Mouse (Mus musculus) G1E (cell line): ENCODE data around the gene Astn2. TPM values are rescaled to one million over a fixed set of nuclear protein-coding genes. Genes with fewer than 3 reads are reported as not detected.

Source experiments
- ATAC-seq: 2 replicates; pipeline ENCODE4 v1.8.0; 2016; ENCODE audit warnings: mild to moderate bottlenecking; ENCODE audit not compliant: insufficient number of reproducible peaks, poor library complexity, low FRiP score, severe bottlenecking; ENCODE audit errors: extremely low read depth
- DNase-seq: peaks from one replicate; pipeline ENCODE4 v3.0.0; 2012; ENCODE audit warnings: low spot score
- H3K27me3 ChIP-seq: 2 replicates; pipeline ENCODE4 v1.6.1; 2012; ENCODE audit warnings: mild to moderate bottlenecking, low read length, inconsistent platforms; ENCODE audit not compliant: insufficient read depth
- H3K36me3 ChIP-seq: replicated peaks from 2 replicates; pipeline ENCODE3; 2012; ENCODE audit warnings: mild to moderate bottlenecking, inconsistent platforms
- H3K4me1 ChIP-seq: 2 replicates; pipeline ENCODE4 v1.6.1; 2012; ENCODE audit warnings: low read depth, low read length, inconsistent platforms, mixed read lengths; ENCODE audit not compliant: insufficient read depth
- H3K4me3 ChIP-seq: 2 replicates; pipeline ENCODE4 v1.5.1; 2012; ENCODE audit warnings: low read depth, mild to moderate bottlenecking, inconsistent platforms, low read length, moderate library complexity, mixed read lengths
- H3K9me3 ChIP-seq: replicated peaks from 2 replicates; pipeline ENCODE4 v1.6.1; 2012; ENCODE audit warnings: inconsistent platforms
- CTCF ChIP-seq: IDR thresholded peaks from 2 replicates; pipeline ENCODE4 v1.5.1; 2012; ENCODE audit warnings: low read depth, low read length, inconsistent platforms, mixed read lengths
- GATA1 ChIP-seq: IDR thresholded peaks from 2 replicates; pipeline ENCODE4 v1.6.1; 2012; ENCODE audit warnings: borderline replicate concordance, low read length, inconsistent platforms, mixed read lengths
- GATA2 ChIP-seq: IDR thresholded peaks from 2 replicates; pipeline ENCODE4 v1.6.1; 2012; ENCODE audit warnings: low read depth, low read length, inconsistent platforms, borderline replicate concordance
- POLR2AphosphoS5 ChIP-seq: IDR thresholded peaks from 2 replicates; pipeline ENCODE4 v1.6.1; 2012; ENCODE audit warnings: low read depth, low read length, inconsistent platforms; ENCODE audit not compliant: insufficient replicate concordance
- TAL1 ChIP-seq: conservative IDR thresholded peaks from 2 replicates; pipeline ENCODE4 v1.6.1; 2012; ENCODE audit warnings: low read depth, low read length, inconsistent platforms, mixed read lengths
- polyA plus RNA-seq: library from polyadenylated mRNA; stranded (reverse); fragments of >175 nt; gene quantifications from 2 replicates; pipeline ENCODE4 v1.2.3, GENCODE M21; 2012
- total RNA-seq, 2 experiments: library from RNA; stranded (forward) in 1 of 2; stranded (reverse) in 1 of 2; fragments of 200-1000 nt in 1 of 2; fragments of >200 nt in 1 of 2; fragmentation: Nextera tagmentation in 1 of 2; gene quantifications; 2 replicates each; pipeline ENCODE4 v1.2.3; 2014 to 2017

Gene Astn2
- total RNA-seq (2014; fragmentation: Nextera tagmentation) (not detected in 2 replicates), total RNA-seq (2017) (not detected in 2 replicates), polyA plus RNA-seq (not detected in 2 replicates)

- Histone ChIP-seq H3K4me1 (no peaks in the 10 kb centered on the region), H3K27me3 (no peaks in the 10 kb centered on the region), H3K36me3 (no peaks in the 10 kb centered on the region), H3K9me3 (peaks cover 28% of the 10 kb centered on the region), H3K4me3 (no peak within 1 kb of the TSS; the same call in 1 of the 2 replicates)
- no peak for ATAC-seq
- TF ChIP-seq CTCF: no peak
- TF ChIP-seq GATA2: no peak
- no peak for TF ChIP-seq GATA1
- no peak for TF ChIP-seq TAL1
- no peak for TF ChIP-seq POLR2AphosphoS5
- no peak for DNase-seq
These were observed at the start of gene Astn2 for GRCm38 (mm10) chr4:66404201-66404711. TSS of gene Astn2 (minus strand) at chr4:66404611.

- ATAC-seq: no peak
- no peak for DNase-seq
- TF ChIP-seq GATA1 (no peak), GATA2 (no peak), CTCF (no peak), TAL1 (no peak), POLR2AphosphoS5 (no peak)
- H3K9me3 ChIP-seq: peaks cover 5% of the 10 kb centered on the region; the same call in 1 of the 2 replicates
- no peaks in the 10 kb centered on the region for H3K27me3 ChIP-seq
- no peaks in the 10 kb centered on the region for H3K36me3 ChIP-seq
- H3K4me1 ChIP-seq: no peaks in the 10 kb centered on the region
- H3K4me3 ChIP-seq: no peak overlapping the region
These were observed 45.7 kb upstream of the Astn2 start for GRCm38 (mm10) chr4:66450115-66450514.

GRCm38 (mm10) chr4:66431256-66431655, 26.8 kb upstream of the Astn2 start:
- no peak for DNase-seq
- no peaks in the 10 kb centered on the region for H3K36me3 ChIP-seq
- no peaks in the 10 kb centered on the region for H3K27me3 ChIP-seq
- H3K9me3 ChIP-seq: no peaks in the 10 kb centered on the region; the same call in 1 of the 2 replicates
- no peak for ATAC-seq
- no peak overlapping the region for H3K4me3 ChIP-seq
- no peaks in the 10 kb centered on the region for H3K4me1 ChIP-seq
- TF ChIP-seq GATA1: no peak
- TF ChIP-seq TAL1: no peak
- TF ChIP-seq CTCF: no peak
- no peak for TF ChIP-seq POLR2AphosphoS5
- TF ChIP-seq GATA2: no peak

GRCm38 (mm10) chr4:66425804-66426203, 21.4 kb upstream of the Astn2 start:
- Histone ChIP-seq H3K36me3 (no peaks in the 10 kb centered on the region), H3K4me1 (no peaks in the 10 kb centered on the region), H3K9me3 (no peaks in the 10 kb centered on the region; the same call in none of the 2 replicates), H3K4me3 (no peak overlapping the region), H3K27me3 (no peaks in the 10 kb centered on the region)
- no peak for ATAC-seq
- no peak for TF ChIP-seq GATA1
- TF ChIP-seq POLR2AphosphoS5: no peak
- no peak for TF ChIP-seq GATA2
- no peak for TF ChIP-seq CTCF
- TF ChIP-seq TAL1: no peak
- no peak for DNase-seq

GRCm38 (mm10) chr4:66414778-66415177, 10.4 kb upstream of the Astn2 start:
- H3K4me1 ChIP-seq: no peaks in the 10 kb centered on the region
- H3K9me3 ChIP-seq: peaks cover 4% of the 10 kb centered on the region; the same call in 1 of the 2 replicates
- H3K36me3 ChIP-seq: no peaks in the 10 kb centered on the region
- DNase-seq (no peak), ATAC-seq (no peak)
- no peaks in the 10 kb centered on the region for H3K27me3 ChIP-seq
- no peak overlapping the region for H3K4me3 ChIP-seq
- TF ChIP-seq GATA2: no peak
- TF ChIP-seq POLR2AphosphoS5: no peak
- TF ChIP-seq TAL1: no peak
- no peak for TF ChIP-seq GATA1
- no peak for TF ChIP-seq CTCF

- TF ChIP-seq POLR2AphosphoS5 (no peak), TAL1 (no peak), GATA1 (no peak), GATA2 (no peak), CTCF (no peak)
- H3K9me3 ChIP-seq: peaks cover 28% of the 10 kb centered on the region
- no peak for DNase-seq
- no peak overlapping the region for H3K4me3 ChIP-seq
- no peaks in the 10 kb centered on the region for H3K36me3 ChIP-seq
- H3K27me3 ChIP-seq: no peaks in the 10 kb centered on the region
- no peaks in the 10 kb centered on the region for H3K4me1 ChIP-seq
- ATAC-seq: no peak
These were observed 675 bp upstream of the Astn2 start for GRCm38 (mm10) chr4:66405086-66405485.
